Mouse (Mus musculus) kidney, adult 2 months (tissue): ENCODE measurements at regions not wholly inside any gene's neighbourhood (a gene's known extent, or its start where the extent isn't known, plus 50 kb on each side); places are given as distances from the start of the nearest gene placed in this dataset.
A peak's percentile ranks its signal among the peaks of the same experiment; 100 is the strongest.

Experiments used
- DNase-seq: peaks from one replicate; pipeline ENCODE4 v3.0.0; 2021
- H3K27ac ChIP-seq: fragments of 200-500 bp; 2 replicates; pipeline ENCODE4 v1.5.1; 2012; ENCODE audit warnings: low read depth, low read length, control low read depth, inconsistent platforms; ENCODE audit not compliant: insufficient read depth
- H3K27me3 ChIP-seq: fragments of 200-500 bp; replicated peaks from 2 replicates; pipeline ENCODE4 v1.6.1; 2012; ENCODE audit warnings: mild to moderate bottlenecking, moderate library complexity, low read length, inconsistent platforms; ENCODE audit not compliant: control insufficient read depth, insufficient read depth
- H3K36me3 ChIP-seq: fragments of 200-500 bp; 2 replicates; pipeline ENCODE4 v1.6.1; 2012; ENCODE audit warnings: mild to moderate bottlenecking, moderate library complexity, low read length, inconsistent platforms; ENCODE audit not compliant: control insufficient read depth, insufficient read depth
- H3K4me1 ChIP-seq: fragments of 200-500 bp; 2 replicates; pipeline ENCODE4 v1.6.1; 2011; ENCODE audit warnings: low read length; ENCODE audit not compliant: control insufficient read depth, insufficient read depth
- H3K4me3 ChIP-seq: fragments of 200-500 bp; 2 replicates; pipeline ENCODE4 v1.5.1; 2011; ENCODE audit warnings: mild to moderate bottlenecking, low read depth, low read length, control low read depth; ENCODE audit not compliant: insufficient read depth
- CTCF ChIP-seq: fragments of 200-500 bp; conservative IDR thresholded peaks from 2 replicates; pipeline ENCODE4 v1.5.1; 2011; ENCODE audit warnings: low read depth, mild to moderate bottlenecking, control low read depth, low read length, moderate library complexity, mixed read lengths; ENCODE audit not compliant: insufficient read depth, insufficient read length
- POLR2A ChIP-seq: fragments of 200-500 bp; IDR thresholded peaks from one replicate; pipeline ENCODE4 v1.6.1; 2011; ENCODE audit warnings: low read depth, low read length, control low read depth
- WGBS: fragments of 180-500 bp; shearing (Covaris S2); methylation state at CpG from one replicate; pipeline ENCODE4 v1.1.7; 2018; 5-methylcytosine and 5-hydroxymethylcytosine counted together

- peak; percentile 88 for DNase-seq
- H3K27me3 ChIP-seq: no peaks in the 10 kb centered on the region
These were observed 1057.8 kb downstream of the Tlr4 start for GRCm38 (mm10) chr4:67885204-67885603.

GRCm38 (mm10) chr4:67862218-67862617 lies 1034.8 kb downstream of the Tlr4 start:
- no peaks in the 10 kb centered on the region for H3K4me1 ChIP-seq
- H3K27me3 ChIP-seq: no peaks in the 10 kb centered on the region
- no peak overlapping the region for H3K4me3 ChIP-seq
- TF ChIP-seq POLR2A: no peak
- TF ChIP-seq CTCF: no peak
- H3K27ac ChIP-seq: no peak overlapping the region
- no peaks in the 10 kb centered on the region for H3K36me3 ChIP-seq
- no peak for DNase-seq
- WGBS: 53% methylated on average over 2 of the region's 2 CpGs

More at GRCm38 (mm10) chr4:67885204-67885603, 1057.8 kb downstream of the Tlr4 start:
- H3K27ac ChIP-seq: no peak overlapping the region
- H3K4me3 ChIP-seq: no peak overlapping the region
- TF ChIP-seq CTCF: no peak
- no peak for TF ChIP-seq POLR2A
- H3K4me1 ChIP-seq: no peaks in the 10 kb centered on the region
- no peaks in the 10 kb centered on the region for H3K36me3 ChIP-seq

GRCm38 (mm10) chr4:67861801-67862200 lies 1034.4 kb downstream of the Tlr4 start:
- Histone ChIP-seq H3K27ac (no peak overlapping the region), H3K4me3 (no peak overlapping the region), H3K4me1 (no peaks in the 10 kb centered on the region), H3K36me3 (no peaks in the 10 kb centered on the region), H3K27me3 (no peaks in the 10 kb centered on the region)
- TF ChIP-seq CTCF (no peak), POLR2A (no peak)
- 66% methylated on average over 1 of the region's 1 CpGs for WGBS
- DNase-seq: no peak

GRCm38 (mm10) chr4:67853001-67853400 lies 1025.6 kb downstream of the Tlr4 start:
- H3K4me1 ChIP-seq: no peaks in the 10 kb centered on the region
- no peaks in the 10 kb centered on the region for H3K36me3 ChIP-seq
- H3K4me3 ChIP-seq: no peak overlapping the region
- no peak for DNase-seq
- no peaks in the 10 kb centered on the region for H3K27me3 ChIP-seq
- TF ChIP-seq POLR2A (no peak), CTCF (no peak)
- no peak overlapping the region for H3K27ac ChIP-seq
- 71% methylated on average over 4 of the region's 4 CpGs for WGBS

GRCm38 (mm10) chr4:67833397-67833796 lies 1006.0 kb downstream of the Tlr4 start:
- H3K36me3 ChIP-seq: no peaks in the 10 kb centered on the region
- no peak overlapping the region for H3K27ac ChIP-seq
- DNase-seq: no peak
- no peak for TF ChIP-seq POLR2A
- TF ChIP-seq CTCF: no peak
- H3K27me3 ChIP-seq: no peaks in the 10 kb centered on the region
- no peak overlapping the region for H3K4me3 ChIP-seq
- H3K4me1 ChIP-seq: no peaks in the 10 kb centered on the region
- WGBS: 71% methylated on average over 4 of the region's 4 CpGs

GRCm38 (mm10) chr4:67825484-67825883 lies 998.1 kb downstream of the Tlr4 start:
- 47% methylated on average over 1 of the region's 1 CpGs for WGBS
- Histone ChIP-seq H3K36me3 (no peaks in the 10 kb centered on the region), H3K4me1 (no peaks in the 10 kb centered on the region), H3K27ac (no peak overlapping the region), H3K4me3 (no peak overlapping the region), H3K27me3 (no peaks in the 10 kb centered on the region)
- DNase-seq: no peak
- TF ChIP-seq POLR2A (no peak), CTCF (no peak)

- H3K4me3 ChIP-seq: no peak overlapping the region
- DNase-seq: no peak
- H3K27me3 ChIP-seq: no peaks in the 10 kb centered on the region
- TF ChIP-seq CTCF (no peak), POLR2A (no peak)
- no peaks in the 10 kb centered on the region for H3K4me1 ChIP-seq
- H3K27ac ChIP-seq: no peak overlapping the region
- 48% methylated on average over 1 of the region's 1 CpGs for WGBS
- H3K36me3 ChIP-seq: no peaks in the 10 kb centered on the region
These were observed 968.7 kb downstream of the Tlr4 start for GRCm38 (mm10) chr4:67796050-67796449.
